8 mouse cellular contexts compared by ENCODE assay signal in the genomic region with DNA sequence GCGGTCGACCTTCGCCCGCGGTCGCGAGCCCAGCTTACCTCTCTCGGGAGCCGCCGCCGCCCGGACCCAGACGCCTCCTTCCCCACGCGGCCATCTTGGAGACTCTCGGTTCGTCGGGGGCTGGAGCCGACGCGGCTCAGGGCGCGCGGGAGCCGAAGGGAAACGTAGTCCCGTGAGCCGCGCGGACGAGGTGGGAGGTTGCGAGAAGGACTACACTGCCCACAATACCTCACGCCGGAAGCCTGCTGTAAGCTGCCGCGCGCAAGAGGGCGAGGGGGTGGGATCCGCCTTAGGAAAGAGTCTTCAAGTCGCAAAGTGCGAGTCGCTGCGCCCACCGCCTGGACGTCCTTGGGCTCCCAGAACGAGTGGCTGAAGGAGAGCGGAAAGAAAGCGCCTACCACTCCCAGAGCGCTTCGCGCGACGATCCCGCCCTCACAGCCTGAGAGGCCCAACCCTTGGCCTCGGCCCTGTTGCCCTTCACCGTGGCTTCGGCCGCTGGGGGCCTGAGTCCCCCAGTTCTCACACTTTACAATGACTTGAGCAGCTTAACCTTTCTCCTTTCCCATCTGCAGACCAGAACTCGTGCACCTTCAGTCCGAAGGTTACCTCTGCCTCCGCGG. TPM values are rescaled to one million over a fixed set of nuclear protein-coding genes. Genes with fewer than 3 reads are reported as not detected.
A peak's percentile ranks its signal among the peaks of the same experiment; 100 is the strongest.
DNase-seq lines count a peak whose midpoint lies in the region; ATAC-seq and TF ChIP-seq lines count a peak whose summit lies in the region.

A gene (minus strand): TSS at position 598 of the 620 bp plus-strand sequence.

- peak within 1 kb of the TSS; percentile 97 for H3K27ac ChIP-seq in forebrain, embryonic 10.5 days
- peak within 1 kb of the TSS; percentile 95 for H3K27ac ChIP-seq in heart, embryonic 15.5 days
- H3K27ac ChIP-seq in liver, embryonic 14.5 days, result peak within 1 kb of the TSS; percentile 87
- peak within 1 kb of the TSS; percentile 72 for H3K27ac ChIP-seq in neural tube, embryonic 11.5 days (ENCODE audit: low read depth, low read length)
- peak within 1 kb of the TSS; percentile 98 for H3K27ac ChIP-seq in stomach, postnatal 0 days (replicated peaks)

- H3K27me3 ChIP-seq in forebrain, embryonic 10.5 days (ENCODE audit: poor library complexity, severe bottlenecking), result no peaks in the 10 kb centered on the region
- H3K27me3 ChIP-seq in heart, embryonic 15.5 days, result no peaks in the 10 kb centered on the region
- no peaks in the 10 kb centered on the region for H3K27me3 ChIP-seq in liver, embryonic 14.5 days (ENCODE audit: control insufficient read depth, insufficient read depth, low read length)
- H3K27me3 ChIP-seq in neural tube, embryonic 11.5 days (ENCODE audit: control insufficient read depth, insufficient read depth, low read length), result no peaks in the 10 kb centered on the region
- no peaks in the 10 kb centered on the region for H3K27me3 ChIP-seq in stomach, postnatal 0 days (ENCODE audit: control insufficient read depth, insufficient read depth, low read length)

- H3K36me3 ChIP-seq in forebrain, embryonic 10.5 days (replicated peaks), result peaks cover 29% of the 10 kb centered on the region
- H3K36me3 ChIP-seq in heart, embryonic 15.5 days, result no peaks in the 10 kb centered on the region
- H3K36me3 ChIP-seq in liver, embryonic 14.5 days (replicated peaks; ENCODE audit: control insufficient read depth, insufficient read depth, low read depth), result peaks cover 3% of the 10 kb centered on the region
- H3K36me3 ChIP-seq in neural tube, embryonic 11.5 days (ENCODE audit: control insufficient read depth, insufficient read depth, low read length), result no peaks in the 10 kb centered on the region
- H3K36me3 ChIP-seq in stomach, postnatal 0 days (ENCODE audit: control insufficient read depth, insufficient read depth, low read length), result no peaks in the 10 kb centered on the region

- H3K4me1 ChIP-seq in forebrain, embryonic 10.5 days, result peaks cover 48% of the 10 kb centered on the region
- peaks cover 48% of the 10 kb centered on the region for H3K4me1 ChIP-seq in heart, embryonic 15.5 days (replicated peaks)
- H3K4me1 ChIP-seq in liver, embryonic 14.5 days (replicated peaks; ENCODE audit: control insufficient read depth in 2 of 2, insufficient read depth in 2 of 2, low read length in 1 of 2), result peaks cover 12 to 34% of the 10 kb centered on the region in 2 experiments
- H3K4me1 ChIP-seq in neural tube, embryonic 11.5 days (ENCODE audit: control insufficient read depth, insufficient read depth, low read length), result peaks cover 7% of the 10 kb centered on the region
- peaks cover 4% of the 10 kb centered on the region for H3K4me1 ChIP-seq in stomach, postnatal 0 days (replicated peaks; ENCODE audit: control insufficient read depth, insufficient read depth)

- peak within 1 kb of the TSS; percentile 96 for H3K4me3 ChIP-seq in forebrain, embryonic 10.5 days
- H3K4me3 ChIP-seq in heart, embryonic 15.5 days, result peak within 1 kb of the TSS; percentile 84
- peak within 1 kb of the TSS; percentile 80 to 87 for H3K4me3 ChIP-seq in liver, embryonic 14.5 days (ENCODE audit: insufficient read depth in 1 of 2, low read depth in 2 of 2, low read length in 2 of 2)
- H3K4me3 ChIP-seq in neural tube, embryonic 11.5 days (ENCODE audit: low read depth, low read length), result peak within 1 kb of the TSS; percentile 99
- H3K4me3 ChIP-seq in stomach, postnatal 0 days (ENCODE audit: low read depth, low read length), result peak within 1 kb of the TSS; percentile 97

- TF ChIP-seq EP300 in liver, embryonic 14.5 days (IDR thresholded peaks at IDR 0.05; ENCODE audit: low read depth), result no peak
- no peak for TF ChIP-seq EP300 in stomach, postnatal 0 days (optimal IDR thresholded peaks at IDR 0.05)

- ATAC-seq in heart, embryonic 15.5 days (replicated peaks; ENCODE audit: insufficient number of reproducible peaks, insufficient read depth, low FRiP score, low read depth), result peak; percentile 98
- ATAC-seq in liver, embryonic 14.5 days (ENCODE audit: insufficient read depth), result peak; percentile 98
- peak; percentile 98 for ATAC-seq in neural tube, embryonic 11.5 days (ENCODE audit: insufficient read depth, low FRiP score, low TSS enrichment)
- ATAC-seq in stomach, postnatal 0 days (ENCODE audit: low FRiP score, low TSS enrichment), result peak; percentile 98

- peak within 1 kb of the TSS; percentile 96 for H3K9ac ChIP-seq in heart, embryonic 15.5 days
- H3K9ac ChIP-seq in liver, embryonic 14.5 days (replicated peaks), result peak within 1 kb of the TSS; percentile 83
- peak within 1 kb of the TSS; percentile 87 for H3K9ac ChIP-seq in neural tube, embryonic 11.5 days (ENCODE audit: low read length)
- H3K9ac ChIP-seq in stomach, postnatal 0 days (ENCODE audit: low read length), result peak within 1 kb of the TSS; percentile 93

- peak; percentile 31; the same call in 1 of the 2 replicates for TF ChIP-seq CTCF in liver, embryonic 14.5 days (IDR thresholded peaks at IDR 0.05; ENCODE audit: low read depth)
- TF ChIP-seq CTCF in stomach, postnatal 0 days (IDR thresholded peaks at IDR 0.05; ENCODE audit: low read depth), result peak; percentile 50

- peak within 1 kb of the TSS; percentile 69 for H3K4me2 ChIP-seq in heart, embryonic 15.5 days
- H3K4me2 ChIP-seq in liver, embryonic 14.5 days (ENCODE audit: low read depth), result peak within 1 kb of the TSS; percentile 93
- H3K4me2 ChIP-seq in neural tube, embryonic 11.5 days (ENCODE audit: low read depth), result peak within 1 kb of the TSS; percentile 68
- peak within 1 kb of the TSS; percentile 75 for H3K4me2 ChIP-seq in stomach, postnatal 0 days (replicated peaks; ENCODE audit: low read depth)

- peak; percentile 92 to 93 for DNase-seq in CD8-positive naive resting alpha-beta T cell, adult 2 months (ENCODE audit: low read depth in 2 of 2, low spot score in 2 of 2)
- peak; percentile 96 for DNase-seq in c-Kit-positive CD71-negative TER-119-negative erythroid progenitor cells, embryonic 14.5 days (ENCODE audit: low read depth)
- peak; percentile 95 for DNase-seq in forebrain, embryonic 10.5 days (ENCODE audit: extremely low spot score, low spot score)
- peak; percentile 95 to 99 for DNase-seq in kidney, postnatal 25 days
- DNase-seq in liver, embryonic 14.5 days (ENCODE audit: low read depth in 3 of 3, low spot score in 3 of 3), result peak; percentile 88 to 92 (median 88)
- DNase-seq in neural tube, embryonic 11.5 days (ENCODE audit: low spot score), result peak; percentile 97
- peak; percentile 97 for DNase-seq in stomach, postnatal 0 days (ENCODE audit: low spot score)

- H3K9me3 ChIP-seq in forebrain, embryonic 10.5 days, result no peaks in the 10 kb centered on the region
- H3K9me3 ChIP-seq in heart, embryonic 15.5 days (replicated peaks), result no peaks in the 10 kb centered on the region
- H3K9me3 ChIP-seq in liver, embryonic 14.5 days (ENCODE audit: control insufficient read depth, low read length), result no peaks in the 10 kb centered on the region
- H3K9me3 ChIP-seq in neural tube, embryonic 11.5 days (ENCODE audit: control insufficient read depth, low read length), result no peaks in the 10 kb centered on the region
- no peaks in the 10 kb centered on the region for H3K9me3 ChIP-seq in stomach, postnatal 0 days (ENCODE audit: control insufficient read depth, low read length)

- under 1% methylated on average over 62 of the region's 62 CpGs for WGBS in forebrain, embryonic 10.5 days
- under 1% methylated on average over 61 of the region's 62 CpGs for WGBS in heart, embryonic 15.5 days
- WGBS in liver, embryonic 14.5 days (ENCODE audit: insufficient replicate concordance), result under 1% methylated on average over 62 of the region's 62 CpGs
- under 1% methylated on average over 60 of the region's 62 CpGs for WGBS in neural tube, embryonic 11.5 days
- under 1% methylated on average over 62 of the region's 62 CpGs for WGBS in stomach, postnatal 0 days

RNA-seq across cellular contexts. Expression of the gene that starts here (rescaled TPM):
- polyA plus RNA-seq in forebrain, embryonic 10.5 days (2016; fragmentation: Nextera tagmentation; extraction: Ambion mirVana), result 74.3 and 76.2 TPM in 2 replicates
- polyA plus RNA-seq in heart, embryonic 15.5 days (2015; fragmentation: Nextera tagmentation; extraction: Ambion mirVana), result 52.1 and 63.2 TPM in 2 replicates
- polyA plus RNA-seq in liver, embryonic 14.5 days (2012; rRNA removed), result 30.9 and 35.7 TPM in 2 replicates
- polyA plus RNA-seq in liver, embryonic 14.5 days (2014; fragmentation: Nextera tagmentation; extraction: Ambion mirVana), result 25.1 and 27.5 TPM in 2 replicates
- polyA plus RNA-seq in neural tube, embryonic 11.5 days (2014; fragmentation: Nextera tagmentation; extraction: Ambion mirVana), result 63.7 and 64.7 TPM in 2 replicates
- 39.8 and 42.1 TPM in 2 replicates for polyA plus RNA-seq in stomach, postnatal 0 days (2015; fragmentation: Nextera tagmentation; extraction: Ambion mirVana)

Comparison
In these comparisons a context has a peak if more than half of its experiments do, and no peak if none do; other contexts are left out.
1. Peak in every context shown above with its lines: DNase-seq, ATAC-seq, H3K4me3 ChIP-seq and H3K27ac ChIP-seq.